Mouse (Mus musculus) right cerebral cortex, postnatal 14 days (tissue): ENCODE results near the gene Smim14.

ENCODE experiments used
- DNase-seq: peaks from one replicate; pipeline ENCODE4 v3.0.0; 2022

Gene Smim14

GRCm38 (mm10) chr5:65457086-65457827 lies 79.7 kb downstream of the Smim14 start:
- DNase-seq, result no peak

GRCm38 (mm10) chr5:65454771-65455170 lies 82.2 kb downstream of the Smim14 start:
- DNase-seq, result no peak

- DNase-seq, result no peak
Observed at GRCm38 (mm10) chr5:65448941-65449340, 88.0 kb downstream of the Smim14 start.

GRCm38 (mm10) chr5:65447826-65448225 lies 89.2 kb downstream of the Smim14 start:
- DNase-seq, result no peak

- no peak for DNase-seq
Observed at GRCm38 (mm10) chr5:65446756-65447155, 90.2 kb downstream of the Smim14 start.

- no peak for DNase-seq
Observed at GRCm38 (mm10) chr5:65444981-65445380, 92.0 kb downstream of the Smim14 start.

- DNase-seq, result no peak
Observed at GRCm38 (mm10) chr5:65438041-65438440, 98.9 kb downstream of the Smim14 start.

- peak; percentile 92 for DNase-seq
Observed at GRCm38 (mm10) chr5:65435806-65436561, 101.0 kb downstream of the Smim14 start, which contains the start of gene Ugdh. Gene Ugdh, minus strand, starts transcription at chr5:65435949.

GRCm38 (mm10) chr5:65435363-65435805 lies 101.6 kb downstream of the Smim14 start:
- no peak for DNase-seq

GRCm38 (mm10) chr5:65434471-65435362 lies 102.3 kb downstream of the Smim14 start:
- DNase-seq, result no peak

- DNase-seq, result no peak
Observed at GRCm38 (mm10) chr5:65429441-65429840, 107.5 kb downstream of the Smim14 start.

GRCm38 (mm10) chr5:65428321-65428720 lies 108.7 kb downstream of the Smim14 start:
- no peak for DNase-seq

- no peak for DNase-seq
Observed at GRCm38 (mm10) chr5:65425251-65425650, 111.7 kb downstream of the Smim14 start.

GRCm38 (mm10) chr5:65424215-65424614 lies 112.8 kb downstream of the Smim14 start:
- no peak for DNase-seq

GRCm38 (mm10) chr5:65422803-65423202 lies 114.2 kb downstream of the Smim14 start:
- DNase-seq, result no peak

- DNase-seq, result no peak
Observed at GRCm38 (mm10) chr5:65420822-65421221, 116.2 kb downstream of the Smim14 start.

GRCm38 (mm10) chr5:65419136-65419535 lies 117.8 kb downstream of the Smim14 start:
- no peak for DNase-seq

GRCm38 (mm10) chr5:65415653-65416458 lies 121.1 kb downstream of the Smim14 start:
- DNase-seq, result no peak

- no peak for DNase-seq
Observed at GRCm38 (mm10) chr5:65407989-65408388, 129.0 kb downstream of the Smim14 start.

- peak; percentile 76 for DNase-seq
Observed at GRCm38 (mm10) chr5:65401251-65401994, 135.6 kb downstream of the Smim14 start.
